Mouse (Mus musculus): ENCODE measurements around the gene Oprl1.

DNA sequence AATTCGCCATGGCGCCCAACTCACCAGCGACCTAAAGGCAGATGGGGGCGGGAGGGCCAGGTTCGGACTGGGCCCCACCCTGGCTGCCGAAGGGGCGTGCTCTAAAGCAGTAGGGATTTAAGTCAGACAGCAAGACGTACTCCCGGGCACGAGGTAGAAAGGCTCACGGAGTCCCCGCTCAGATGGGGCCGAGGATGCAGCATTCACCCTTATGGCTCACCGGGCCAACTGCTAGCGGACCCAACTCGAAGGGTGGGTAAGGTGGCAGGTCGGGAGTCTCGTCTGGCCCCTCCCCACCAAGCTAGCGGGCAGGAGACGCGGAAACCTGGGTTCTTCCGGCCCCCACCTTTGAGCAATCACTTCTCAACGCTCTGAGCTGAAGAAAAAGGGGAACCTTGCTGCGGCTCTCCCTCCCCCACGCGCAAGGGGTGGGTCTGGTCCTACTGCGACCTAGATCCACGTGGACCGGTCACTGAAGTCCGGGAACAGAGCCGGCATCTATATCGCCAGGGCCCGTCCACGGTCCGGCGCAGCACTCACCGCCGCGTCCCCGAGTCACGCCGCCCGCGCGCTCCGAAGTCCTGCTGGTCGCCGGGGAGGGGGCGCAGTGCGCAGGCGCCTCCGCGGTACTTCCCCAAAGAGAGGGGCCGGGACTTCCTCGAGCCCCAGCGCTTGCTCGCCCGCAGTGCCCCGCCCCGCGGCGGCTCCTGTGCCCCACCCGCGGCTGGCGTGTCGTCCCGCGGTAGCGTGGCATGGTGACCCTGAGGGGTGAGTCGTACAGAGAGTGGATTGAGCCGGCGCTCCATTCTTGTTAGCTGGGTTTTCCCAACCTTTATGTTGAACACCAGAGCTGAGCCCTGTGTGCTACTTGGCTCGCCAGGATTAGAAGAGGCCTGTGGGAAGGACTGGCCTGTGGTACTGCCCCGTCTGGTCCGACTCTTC lies 21.2 kb upstream of the Oprl1 start, which contains the start of gene Rgs19:
- TF ChIP-seq GATA1 (IDR thresholded peaks at IDR 0.05; ENCODE audit: low read length) (no peak), TAL1 (IDR thresholded peaks at IDR 0.05; ENCODE audit: low read length) (no peak)

Data from erythroblast, embryonic 14.5 days (primary cell).